Mouse (Mus musculus) thymus, postnatal 25 days (tissue): ENCODE data around the gene Cfap45.

Source experiments
- DNase-seq: peaks from one replicate; pipeline ENCODE4 v3.0.0; 2022

Gene Cfap45

GRCm38 (mm10) chr1:172566131-172566530 lies 45.5 kb downstream of the Cfap45 start:
- DNase-seq = no peak

GRCm38 (mm10) chr1:172567758-172568157 lies 47.2 kb downstream of the Cfap45 start:
- no peak for DNase-seq

GRCm38 (mm10) chr1:172580116-172580515 lies 59.5 kb downstream of the Cfap45 start:
- DNase-seq = no peak

GRCm38 (mm10) chr1:172582436-172582835 lies 61.8 kb downstream of the Cfap45 start:
- DNase-seq = no peak

GRCm38 (mm10) chr1:172584271-172584670 lies 63.7 kb downstream of the Cfap45 start:
- DNase-seq = no peak

GRCm38 (mm10) chr1:172585026-172585425 lies 64.4 kb downstream of the Cfap45 start:
- no peak for DNase-seq

- no peak for DNase-seq
Observed at GRCm38 (mm10) chr1:172585612-172586567, 65.3 kb downstream of the Cfap45 start.

GRCm38 (mm10) chr1:172590385-172590784 lies 69.8 kb downstream of the Cfap45 start, which contains the start of gene Slamf8:
TSS of gene Slamf8 (minus strand) at chr1:172590568.
- DNase-seq = no peak

- no peak for DNase-seq
Observed at GRCm38 (mm10) chr1:172593321-172593720, 72.7 kb downstream of the Cfap45 start.

- DNase-seq = no peak
Observed at GRCm38 (mm10) chr1:172593956-172594355, 73.4 kb downstream of the Cfap45 start.

- peak; percentile 25 for DNase-seq
Observed at GRCm38 (mm10) chr1:172594495-172594894, 73.9 kb downstream of the Cfap45 start.
